Mouse (Mus musculus) layer of hippocampus, adult 8-10 months (tissue): ENCODE data around the gene Cdk5. TPM values are rescaled to one million over a fixed set of nuclear protein-coding genes. Genes with fewer than 3 reads are reported as not detected.

ENCODE experiments used
- DNase-seq, 2 experiments: peaks; one replicate each; pipeline ENCODE4 v3.0.0; 2022; ENCODE audit warnings: low spot score in 2 of 2
- total RNA-seq, 4 experiments: library from RNA; stranded (reverse); gene quantifications; 2 replicates each; pipeline ENCODE4 v1.2.4; 2022

Cdk5 gene
- total RNA-seq, 4 experiments from 2014 or later: 120 to 139 (median 128) TPM

DNA sequence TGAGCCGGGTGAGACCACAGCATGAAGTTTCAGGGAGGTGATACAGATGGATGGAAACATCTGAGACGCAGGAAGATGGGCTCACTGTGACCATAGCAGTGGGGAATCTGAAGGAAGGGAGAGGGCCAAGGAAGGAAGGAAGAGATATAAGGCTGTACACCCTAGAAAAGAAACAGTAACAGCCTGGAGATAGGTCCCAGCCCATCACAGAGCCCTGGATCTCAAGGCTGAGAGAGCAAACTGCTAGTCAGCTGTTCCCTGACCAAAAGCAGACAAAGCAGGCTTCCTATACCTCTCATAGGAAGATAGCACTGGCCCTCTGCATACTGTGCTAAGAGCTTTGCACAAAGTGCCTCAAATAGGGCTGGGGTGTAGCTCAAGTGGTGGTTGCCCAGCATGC, 44.6 kb downstream of the Cdk5 start:
- no peak for DNase-seq

DNA sequence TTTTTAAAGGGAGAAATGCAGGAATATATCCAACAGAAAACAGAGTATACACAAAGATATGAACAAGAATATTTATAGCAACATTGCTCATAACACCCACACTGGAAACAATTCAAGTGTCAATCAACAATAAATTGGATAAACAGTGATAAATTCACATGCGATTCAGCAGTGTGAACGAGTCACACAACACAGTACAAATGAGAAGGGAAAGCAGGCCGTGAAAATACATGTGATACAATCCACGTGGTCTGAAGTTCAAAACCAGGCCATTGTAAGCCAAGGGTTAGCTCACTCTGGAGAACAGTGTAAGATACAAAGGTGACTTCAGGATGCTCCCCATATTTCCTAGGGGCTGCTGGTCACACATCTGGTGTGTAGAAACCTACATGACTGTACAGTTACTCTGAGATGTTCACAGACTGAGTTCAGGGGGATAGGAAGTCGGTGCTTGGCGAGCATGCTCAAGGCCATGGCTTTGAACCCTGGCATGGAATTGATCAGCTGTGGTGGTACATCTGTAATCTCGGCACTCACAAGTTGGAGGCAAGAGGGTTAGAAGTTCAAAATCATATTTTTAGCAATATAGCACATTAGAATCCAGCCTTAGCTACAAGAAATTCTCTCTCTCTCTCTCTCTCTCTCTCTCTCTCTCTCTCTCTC, 48.5 kb downstream of the Cdk5 start:
- no peak for DNase-seq

DNA sequence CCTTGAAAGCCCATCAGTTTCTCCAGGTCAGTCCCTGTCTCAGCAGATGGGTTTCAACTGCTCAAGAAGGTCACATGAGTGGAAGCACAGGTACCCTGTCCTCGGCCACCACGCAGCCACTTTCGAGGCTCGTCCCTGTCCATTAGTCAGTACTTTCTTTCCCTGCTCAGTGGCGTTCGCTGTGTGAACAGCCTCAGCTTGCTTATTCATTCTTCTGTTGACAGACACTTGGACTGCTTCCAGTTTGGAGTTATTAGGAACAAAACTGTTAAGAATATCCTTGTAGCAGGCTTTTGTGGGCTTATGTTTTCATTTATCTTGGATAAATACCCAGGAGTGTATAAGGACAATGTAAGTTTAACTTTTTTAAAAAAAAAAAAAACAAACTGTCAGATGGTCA, 49.1 kb downstream of the Cdk5 start:
- no peak for DNase-seq

DNA sequence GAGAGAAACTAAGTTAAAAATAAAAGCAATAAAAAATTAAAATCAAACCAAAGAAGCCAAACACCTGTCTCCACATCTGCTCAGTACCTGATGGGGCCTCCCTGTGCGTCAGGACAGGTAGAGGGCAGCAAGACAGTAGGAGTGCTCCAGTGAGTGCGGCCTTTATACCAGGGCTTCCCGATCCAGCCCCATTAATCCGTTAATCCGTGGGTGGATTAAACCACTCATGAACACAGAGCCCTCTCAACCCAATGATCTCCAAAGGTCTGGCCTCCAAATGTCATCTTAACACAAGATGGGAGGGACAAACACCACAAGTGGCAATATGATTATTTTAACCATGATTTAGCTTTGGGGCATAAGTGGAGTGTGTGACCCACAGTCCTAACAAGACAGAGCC, 49.5 kb downstream of the Cdk5 start:
- DNase-seq: no peak

DNA sequence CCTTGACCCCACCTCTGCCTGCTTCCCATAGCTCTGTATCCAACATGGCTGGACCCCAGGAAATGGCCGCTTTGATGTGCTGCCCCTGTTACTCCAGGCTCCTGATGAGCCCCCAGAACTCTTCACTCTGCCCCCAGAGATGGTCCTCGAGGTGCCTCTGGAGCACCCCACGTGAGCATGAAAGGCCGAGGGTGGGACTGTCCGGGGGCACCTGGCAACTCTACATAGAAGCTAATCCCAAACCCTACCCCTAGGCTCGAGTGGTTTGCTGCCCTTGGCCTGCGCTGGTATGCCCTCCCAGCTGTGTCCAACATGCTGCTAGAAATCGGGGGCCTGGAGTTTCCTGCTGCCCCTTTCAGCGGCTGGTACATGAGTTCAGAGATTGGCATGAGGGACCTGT, 53.6 kb downstream of the Cdk5 start:
- no peak for DNase-seq

Other genes with a start within 250 kb of the Cdk5 start
- gene Kcnh2, start 71.9 kb downstream of the Cdk5 start, total RNA-seq: 10 to 100 TPM; 20.4 to 26.8 (median 21.9) TPM
- 1 to 10 TPM; 6.6 to 9.0 (median 7.6) TPM for gene Nos3, start 58.7 kb downstream of the Cdk5 start, total RNA-seq
- 1 to 10 TPM; 3.0 to 5.2 (median 4.0) TPM for gene Atg9b, start 31.4 kb downstream of the Cdk5 start, total RNA-seq
- gene Abcb8, start 29.9 kb downstream of the Cdk5 start, total RNA-seq: 10 to 100 TPM; 51.9 to 59.2 (median 56.8) TPM
- gene Asic3, start 10.1 kb downstream of the Cdk5 start, total RNA-seq: under 1 TPM in 3 of 4 experiments, not detected in 1; 0.43 to 0.48 (median 0.45) TPM
- gene Slc4a2, start 307 bp upstream of the Cdk5 start, total RNA-seq: 10 to 100 TPM; 28.8 to 38.8 (median 33.5) TPM
- gene Fastk, start 21.8 kb upstream of the Cdk5 start, total RNA-seq: 100 to 1,000 TPM; 131 to 154 (median 134) TPM
- gene Tmub1, start 24.3 kb upstream of the Cdk5 start, total RNA-seq: 10 to 100 TPM; 19.0 to 23.5 (median 19.7) TPM
- 100 to 1,000 TPM; 563 to 611 (median 584) TPM for gene Agap3, start 28.6 kb upstream of the Cdk5 start, total RNA-seq
- gene Gbx1, start 103.7 kb upstream of the Cdk5 start, total RNA-seq: not detected
- 1 to 10 TPM in 2 of 4 experiments, under 1 TPM in 2; 0.19 to 5.8 (median 3.0) TPM for gene Asb10, start 117.4 kb upstream of the Cdk5 start, total RNA-seq
- under 1 TPM in 1 of 4 experiments, not detected in 3; 0.36 TPM for gene 4931409K22Rik, start 133.3 kb upstream of the Cdk5 start, total RNA-seq
- gene Abcf2, start 153.9 kb upstream of the Cdk5 start, total RNA-seq: 10 to 100 TPM; 75.3 to 86.0 (median 78.3) TPM
- 10 to 100 TPM; 68.4 to 78.7 (median 75.5) TPM for gene Chpf2, start 163.2 kb upstream of the Cdk5 start, total RNA-seq
- gene Smarcd3, start 200.9 kb upstream of the Cdk5 start, total RNA-seq: 10 to 100 TPM; 85.5 to 92.0 (median 89.1) TPM